Comparison of ENCODE assay signal across 20 mouse cellular contexts in the genomic region with DNA sequence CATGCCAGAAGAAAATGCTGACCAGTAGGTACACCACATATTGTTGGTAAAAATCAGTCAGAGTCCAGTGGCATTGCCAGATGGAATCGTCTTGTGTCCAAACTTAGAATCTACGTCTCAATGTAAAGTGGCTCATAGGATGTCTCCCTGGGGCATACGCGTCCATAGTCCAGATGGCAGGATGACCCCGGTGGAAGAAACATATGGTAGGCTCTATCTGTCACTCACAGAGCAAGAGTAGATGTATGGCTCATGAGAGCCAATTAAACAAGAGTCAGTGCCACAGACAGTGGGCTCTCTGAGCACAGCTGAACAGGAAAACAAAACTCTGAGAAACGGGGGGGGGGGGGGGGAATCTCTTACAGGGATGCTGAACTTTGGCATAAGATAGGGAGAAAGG.
DNase-seq lines count a peak whose midpoint lies in the region; ATAC-seq lines count a peak whose summit lies in the region.
"Had no signal": no experiment of that assay in that cellular context is flagged by ENCODE, and none has a peak within 500 bp of the region (broad histone marks: within the 10 kb centered on the region; RNA-seq: fewer than 3 reads in every experiment).

No protein-coding gene starts in this region.

- ATAC-seq in forebrain, embryonic 12.5 days (ENCODE audit: low FRiP score): 0 out of 2 replicates have a peak, but pooled peaks have one; percentile 33
- no peak for ATAC-seq in forebrain, embryonic 14.5 days
- peak; percentile 71 for ATAC-seq in hindbrain, embryonic 11.5 days (ENCODE audit: low FRiP score)
- no peak for ATAC-seq in hindbrain, embryonic 14.5 days (ENCODE audit: low FRiP score)
- 0 out of 2 replicates have a peak, but pooled peaks have one; percentile 41 for ATAC-seq in neural tube, embryonic 12.5 days (ENCODE audit: low FRiP score, low read depth)
- ATAC-seq in neural tube, embryonic 15.5 days (ENCODE audit: low FRiP score): no peak
- ATAC-seq: forebrain, embryonic 16.5 days; inflammation-experienced regulatory T-cells, adult 6 months; intestine, postnatal 0 days had no signal

- DNase-seq in forebrain, embryonic 14.5 days (ENCODE audit: low spot score): no peak
- DNase-seq in hindbrain, embryonic 11.5 days (ENCODE audit: low spot score): peak; percentile 51
- no peak for DNase-seq in hindbrain, embryonic 14.5 days (ENCODE audit: low spot score)
- peak; percentile 48 for DNase-seq in mesoderm, embryonic 11.5 days (ENCODE audit: low read depth, low spot score)
- DNase-seq in frontal cortex, postnatal 36 days (ENCODE audit: low spot score in 2 of 2): no peak
- DNase-seq: adrenal gland, adult 2 months; adrenal gland, postnatal 25 days; cerebellum, adult 18-20 months; cerebellum, adult 9-11 months; cerebellum, postnatal 36 days; gastrocnemius, adult 2 months; gastrocnemius, postnatal 25 days had no signal

- 77% methylated on average over 6 of the region's 6 CpGs for WGBS in forebrain, embryonic 12.5 days
- WGBS in forebrain, embryonic 14.5 days: 74% methylated on average over 6 of the region's 6 CpGs
- 58% methylated on average over 6 of the region's 6 CpGs for WGBS in hindbrain, embryonic 11.5 days
- WGBS in hindbrain, embryonic 14.5 days: 30% methylated on average over 5 of the region's 6 CpGs
- 53% methylated on average over 6 of the region's 6 CpGs for WGBS in neural tube, embryonic 12.5 days
- WGBS in neural tube, embryonic 15.5 days: 47% methylated on average over 6 of the region's 6 CpGs

- H3K36me3 ChIP-seq in forebrain, embryonic 12.5 days (replicated peaks): no peaks in the 10 kb centered on the region
- H3K36me3 ChIP-seq in forebrain, embryonic 14.5 days (ENCODE audit: control insufficient read depth, insufficient read depth, low read length): no peaks in the 10 kb centered on the region
- no peaks in the 10 kb centered on the region for H3K36me3 ChIP-seq in hindbrain, embryonic 11.5 days (ENCODE audit: control insufficient read depth, insufficient read depth, low read length)
- H3K36me3 ChIP-seq in hindbrain, embryonic 14.5 days (replicated peaks; ENCODE audit: control insufficient read depth, insufficient read depth): no peaks in the 10 kb centered on the region
- no peaks in the 10 kb centered on the region for H3K36me3 ChIP-seq in neural tube, embryonic 12.5 days
- no peaks in the 10 kb centered on the region for H3K36me3 ChIP-seq in neural tube, embryonic 15.5 days
- H3K36me3 ChIP-seq: hindbrain, embryonic 12.5 days had no signal

- no peak overlapping the region for H3K4me3 ChIP-seq in forebrain, embryonic 12.5 days (replicated peaks)
- H3K4me3 ChIP-seq in forebrain, embryonic 14.5 days (ENCODE audit: low read depth, low read length): no peak overlapping the region
- no peak overlapping the region for H3K4me3 ChIP-seq in hindbrain, embryonic 11.5 days (ENCODE audit: low read depth, low read length)
- no peak overlapping the region for H3K4me3 ChIP-seq in hindbrain, embryonic 14.5 days (replicated peaks; ENCODE audit: low read length)
- no peak overlapping the region for H3K4me3 ChIP-seq in neural tube, embryonic 12.5 days
- no peak overlapping the region for H3K4me3 ChIP-seq in neural tube, embryonic 15.5 days (replicated peaks)
- H3K4me3 ChIP-seq: gastrocnemius, adult 2 months; hindbrain, embryonic 12.5 days had no signal

- no peaks in the 10 kb centered on the region for H3K9me3 ChIP-seq in forebrain, embryonic 12.5 days
- no peaks in the 10 kb centered on the region for H3K9me3 ChIP-seq in forebrain, embryonic 14.5 days (replicated peaks; ENCODE audit: control insufficient read depth, low read length)
- no peaks in the 10 kb centered on the region for H3K9me3 ChIP-seq in hindbrain, embryonic 11.5 days (ENCODE audit: control insufficient read depth, low read length)
- H3K9me3 ChIP-seq in hindbrain, embryonic 14.5 days (ENCODE audit: control insufficient read depth, low read length): no peaks in the 10 kb centered on the region
- no peaks in the 10 kb centered on the region for H3K9me3 ChIP-seq in neural tube, embryonic 12.5 days
- H3K9me3 ChIP-seq in neural tube, embryonic 15.5 days (replicated peaks): no peaks in the 10 kb centered on the region
- H3K9me3 ChIP-seq: hindbrain, embryonic 12.5 days had no signal

- no peak overlapping the region for H3K4me2 ChIP-seq in forebrain, embryonic 12.5 days
- no peak overlapping the region for H3K4me2 ChIP-seq in forebrain, embryonic 14.5 days (ENCODE audit: low read length)
- no peak overlapping the region for H3K4me2 ChIP-seq in hindbrain, embryonic 11.5 days (replicated peaks; ENCODE audit: low read depth, low read length)
- H3K4me2 ChIP-seq in hindbrain, embryonic 14.5 days (replicated peaks): no peak overlapping the region
- no peak overlapping the region for H3K4me2 ChIP-seq in neural tube, embryonic 12.5 days (replicated peaks)
- no peak overlapping the region for H3K4me2 ChIP-seq in neural tube, embryonic 15.5 days
- H3K4me2 ChIP-seq: heart, embryonic 11.5 days; hindbrain, embryonic 12.5 days had no signal

- peaks cover 8% of the 10 kb centered on the region; the same call in 1 of the 2 replicates for H3K4me1 ChIP-seq in forebrain, embryonic 12.5 days
- peaks cover 15% of the 10 kb centered on the region for H3K4me1 ChIP-seq in forebrain, embryonic 14.5 days (ENCODE audit: control insufficient read depth, insufficient read depth, low read length)
- H3K4me1 ChIP-seq in hindbrain, embryonic 11.5 days (replicated peaks; ENCODE audit: control insufficient read depth, insufficient read depth, low read length): no peaks in the 10 kb centered on the region; the same call in 1 of the 2 replicates
- peaks cover 18% of the 10 kb centered on the region; the same call in 1 of the 2 replicates for H3K4me1 ChIP-seq in hindbrain, embryonic 14.5 days (replicated peaks; ENCODE audit: control insufficient read depth, insufficient read depth, low read length)
- H3K4me1 ChIP-seq in neural tube, embryonic 12.5 days: peaks cover 8% of the 10 kb centered on the region
- peaks cover 10% of the 10 kb centered on the region for H3K4me1 ChIP-seq in neural tube, embryonic 15.5 days

- H3K9ac ChIP-seq in forebrain, embryonic 12.5 days: no peak overlapping the region
- H3K9ac ChIP-seq in forebrain, embryonic 14.5 days (ENCODE audit: low read length): no peak overlapping the region
- H3K9ac ChIP-seq in hindbrain, embryonic 11.5 days (ENCODE audit: low read depth, low read length): no peak overlapping the region
- no peak overlapping the region for H3K9ac ChIP-seq in hindbrain, embryonic 14.5 days
- no peak overlapping the region for H3K9ac ChIP-seq in neural tube, embryonic 12.5 days
- H3K9ac ChIP-seq in neural tube, embryonic 15.5 days (replicated peaks): no peak overlapping the region
- H3K9ac ChIP-seq: hindbrain, embryonic 12.5 days had no signal

- H3K27ac ChIP-seq in forebrain, embryonic 12.5 days: no peak overlapping the region
- H3K27ac ChIP-seq in forebrain, embryonic 14.5 days (ENCODE audit: low read depth, low read length): no peak overlapping the region
- no peak overlapping the region for H3K27ac ChIP-seq in hindbrain, embryonic 11.5 days (ENCODE audit: low read depth, low read length)
- H3K27ac ChIP-seq in hindbrain, embryonic 14.5 days: no peak overlapping the region
- no peak overlapping the region for H3K27ac ChIP-seq in neural tube, embryonic 12.5 days
- H3K27ac ChIP-seq in neural tube, embryonic 15.5 days (replicated peaks): no peak overlapping the region
- H3K27ac ChIP-seq: gastrocnemius, adult 2 months; hindbrain, embryonic 12.5 days had no signal

- H3K27me3 ChIP-seq in forebrain, embryonic 12.5 days: no peaks in the 10 kb centered on the region
- no peaks in the 10 kb centered on the region for H3K27me3 ChIP-seq in forebrain, embryonic 14.5 days (replicated peaks; ENCODE audit: control insufficient read depth, insufficient read depth, low read length)
- no peaks in the 10 kb centered on the region for H3K27me3 ChIP-seq in hindbrain, embryonic 11.5 days (ENCODE audit: control insufficient read depth, insufficient read depth, low read length)
- H3K27me3 ChIP-seq in hindbrain, embryonic 14.5 days (ENCODE audit: control insufficient read depth, insufficient read depth, low read length): no peaks in the 10 kb centered on the region
- H3K27me3 ChIP-seq in neural tube, embryonic 12.5 days (replicated peaks): no peaks in the 10 kb centered on the region
- H3K27me3 ChIP-seq in neural tube, embryonic 15.5 days (replicated peaks): no peaks in the 10 kb centered on the region
- H3K27me3 ChIP-seq: hindbrain, embryonic 12.5 days had no signal

Comparison
In these comparisons a context has a peak if more than half of its experiments do, and no peak if none do; other contexts are left out.
1. ATAC-seq: peak in forebrain, embryonic 12.5 days (single experiment), hindbrain, embryonic 11.5 days (single experiment) and neural tube, embryonic 12.5 days (single experiment); none in forebrain, embryonic 14.5 days (single experiment), hindbrain, embryonic 14.5 days (single experiment) and neural tube, embryonic 15.5 days (single experiment).
2. DNase-seq: peak in hindbrain, embryonic 11.5 days (single experiment) and mesoderm, embryonic 11.5 days (single experiment); none in forebrain, embryonic 14.5 days (single experiment), hindbrain, embryonic 14.5 days (single experiment) and frontal cortex, postnatal 36 days (0 of 2).